Mouse (Mus musculus) frontal cortex, adult 2 months (tissue): ENCODE data around the gene Wdfy4. TPM values are rescaled to one million over a fixed set of nuclear protein-coding genes. Genes with fewer than 3 reads are reported as not detected.

Experiments
- polyA plus RNA-seq: library from polyadenylated mRNA; depleted of rRNA; stranded (reverse); fragments of >200 nt; gene quantifications from 2 replicates; pipeline ENCODE4 v1.2.3, GENCODE M21; 2012; rRNA removed

The Wdfy4 gene
- polyA plus RNA-seq, 1 experiment = 0.82 TPM

Other genes starting within 250 kb of the Wdfy4 start
- 0.61 and 1.3 TPM in 2 replicates for gene Lrrc18, start 194.1 kb downstream of the Wdfy4 start, polyA plus RNA-seq
- gene Arhgap22, start 28.5 kb upstream of the Wdfy4 start, polyA plus RNA-seq = 20.0 and 23.3 TPM in 2 replicates